15 mouse cellular contexts compared by ENCODE assay signal in genomic region chr11:119967401-119967800, GRCm38 (mm10).
"Had no signal": no experiment of that assay in that cellular context is flagged by ENCODE, and none has a peak within 500 bp of the region (broad histone marks: within the 10 kb centered on the region; RNA-seq: fewer than 3 reads in every experiment).

No protein-coding gene starts in this region.

- H3K27ac ChIP-seq: lung, embryonic 15.5 days; macrophage; midbrain, embryonic 13.5 days; midbrain, embryonic 15.5 days; neural tube, embryonic 12.5 days; stomach, embryonic 15.5 days; stomach, postnatal 0 days had no signal

- H3K27me3 ChIP-seq: lung, embryonic 15.5 days; midbrain, embryonic 13.5 days; midbrain, embryonic 15.5 days; neural tube, embryonic 12.5 days; stomach, embryonic 15.5 days had no signal

- H3K9me3 ChIP-seq: lung, embryonic 15.5 days; megakaryocyte, embryonic 14.5 days; midbrain, embryonic 13.5 days; midbrain, embryonic 15.5 days; neural tube, embryonic 12.5 days; stomach, embryonic 15.5 days had no signal

- DNase-seq: lung, adult 2 months; lung, postnatal 14 days; right cerebral cortex, postnatal 14 days; thymus, adult 2 months; thymus, postnatal 25 days; thymus, postnatal 4 days had no signal

- H3K4me2 ChIP-seq: lung, embryonic 15.5 days; midbrain, embryonic 11.5 days; midbrain, embryonic 13.5 days; midbrain, embryonic 15.5 days; neural tube, embryonic 12.5 days; stomach, embryonic 15.5 days had no signal

- ATAC-seq: midbrain, embryonic 13.5 days; midbrain, embryonic 15.5 days had no signal

- H3K36me3 ChIP-seq: midbrain, embryonic 13.5 days; midbrain, embryonic 15.5 days; neural tube, embryonic 12.5 days had no signal

- H3K9ac ChIP-seq: lung, embryonic 15.5 days; midbrain, embryonic 13.5 days; midbrain, embryonic 15.5 days; neural tube, embryonic 12.5 days; stomach, embryonic 15.5 days had no signal

- H3K4me1 ChIP-seq: lung, embryonic 15.5 days had no signal

- H3K4me3 ChIP-seq: lung, embryonic 15.5 days; megakaryocyte, embryonic 14.5 days; midbrain, embryonic 13.5 days; midbrain, embryonic 15.5 days; neural tube, embryonic 12.5 days; stomach, embryonic 15.5 days had no signal
